Mouse (Mus musculus) olfactory bulb, adult 2 months (tissue): Measurements from ENCODE around the gene Tldc2.

Source experiments
- CTCF ChIP-seq: fragments of 200-500 bp; IDR thresholded peaks from 2 replicates; pipeline ENCODE4 v1.5.1; 2012; ENCODE audit warnings: low read depth, mild to moderate bottlenecking, low read length, moderate library complexity; ENCODE audit not compliant: insufficient read depth
- POLR2A ChIP-seq: fragments of 200-500 bp; IDR thresholded peaks from 2 replicates; pipeline ENCODE4 v1.6.1; 2012; ENCODE audit warnings: mild to moderate bottlenecking, low read depth, low read length, moderate library complexity; ENCODE audit not compliant: insufficient read depth

- TF ChIP-seq POLR2A (no peak), CTCF (no peak)
Measured at GRCm38 (mm10) chr2:157064136-157064535, 22.7 kb upstream of the Tldc2 start.
